Mouse (Mus musculus) frontal cortex, postnatal 10 days (tissue): ENCODE measurements around the gene Cacng6.

Experiments used
- DNase-seq, 2 experiments: peaks; one replicate each; pipeline ENCODE4 v3.0.0; 2022; ENCODE audit warnings: low spot score in 2 of 2, mixed read lengths in 1 of 2

Gene Cacng6

DNA sequence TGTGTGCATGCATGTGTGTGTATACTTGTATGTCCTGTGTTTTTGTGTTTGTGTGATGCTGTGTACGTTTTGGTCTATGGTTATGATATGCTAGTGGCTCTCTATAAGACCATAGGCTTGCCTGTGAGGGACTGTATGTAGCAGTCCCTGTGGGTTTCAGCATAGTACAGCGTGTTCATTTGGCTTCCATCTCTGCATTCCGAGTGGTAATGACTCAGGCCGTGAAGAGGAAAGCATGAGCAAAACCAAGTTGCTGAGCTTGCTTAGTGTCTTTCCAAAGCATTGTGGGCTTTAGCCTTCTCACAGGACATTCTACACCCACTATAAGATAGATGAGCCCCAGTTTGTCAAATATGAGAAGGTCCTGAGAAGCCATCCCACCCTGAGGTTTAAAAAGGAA is 39.3 kb downstream of the Cacng6 start:
- DNase-seq = no peak

DNA sequence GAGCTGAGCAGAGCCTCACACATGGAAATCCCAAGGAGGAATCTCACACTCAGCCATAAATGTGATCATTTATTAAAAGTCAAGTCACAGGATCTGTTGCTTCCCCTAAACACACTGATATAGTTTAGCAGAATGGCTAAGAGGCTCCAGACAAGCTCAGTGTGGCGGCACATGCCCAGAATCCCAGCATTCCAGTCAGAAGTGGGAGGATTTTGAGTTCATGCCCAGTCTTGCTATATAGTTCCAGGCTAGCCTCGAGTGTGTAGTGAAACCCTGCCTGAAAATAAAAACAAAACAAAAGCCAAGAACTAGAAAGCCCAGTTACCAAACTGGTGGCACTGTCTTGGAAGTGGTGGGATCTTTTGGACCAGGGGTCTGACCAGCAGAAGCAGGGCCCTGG is 44.6 kb downstream of the Cacng6 start:
- no peak for DNase-seq

DNA sequence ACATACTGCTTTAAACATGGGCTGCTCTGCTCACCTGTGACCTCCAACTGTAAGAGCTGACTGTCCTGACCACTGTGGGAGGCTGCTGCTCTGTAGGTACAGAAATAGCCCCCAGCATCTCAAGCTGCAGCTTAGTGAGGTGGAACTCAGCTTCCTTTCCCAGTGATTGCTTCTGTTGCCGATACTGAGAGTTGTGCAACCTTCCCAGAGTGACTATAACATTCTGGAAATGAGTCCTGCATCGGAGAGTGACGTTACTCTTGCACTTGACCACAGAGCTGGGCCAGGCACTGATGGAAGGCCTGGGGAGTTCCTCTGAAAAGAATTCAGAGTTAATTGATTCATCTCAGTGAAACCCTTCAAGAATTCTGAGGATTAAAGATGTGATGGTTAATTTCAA is 48.8 kb downstream of the Cacng6 start:
- DNase-seq = no peak

DNA sequence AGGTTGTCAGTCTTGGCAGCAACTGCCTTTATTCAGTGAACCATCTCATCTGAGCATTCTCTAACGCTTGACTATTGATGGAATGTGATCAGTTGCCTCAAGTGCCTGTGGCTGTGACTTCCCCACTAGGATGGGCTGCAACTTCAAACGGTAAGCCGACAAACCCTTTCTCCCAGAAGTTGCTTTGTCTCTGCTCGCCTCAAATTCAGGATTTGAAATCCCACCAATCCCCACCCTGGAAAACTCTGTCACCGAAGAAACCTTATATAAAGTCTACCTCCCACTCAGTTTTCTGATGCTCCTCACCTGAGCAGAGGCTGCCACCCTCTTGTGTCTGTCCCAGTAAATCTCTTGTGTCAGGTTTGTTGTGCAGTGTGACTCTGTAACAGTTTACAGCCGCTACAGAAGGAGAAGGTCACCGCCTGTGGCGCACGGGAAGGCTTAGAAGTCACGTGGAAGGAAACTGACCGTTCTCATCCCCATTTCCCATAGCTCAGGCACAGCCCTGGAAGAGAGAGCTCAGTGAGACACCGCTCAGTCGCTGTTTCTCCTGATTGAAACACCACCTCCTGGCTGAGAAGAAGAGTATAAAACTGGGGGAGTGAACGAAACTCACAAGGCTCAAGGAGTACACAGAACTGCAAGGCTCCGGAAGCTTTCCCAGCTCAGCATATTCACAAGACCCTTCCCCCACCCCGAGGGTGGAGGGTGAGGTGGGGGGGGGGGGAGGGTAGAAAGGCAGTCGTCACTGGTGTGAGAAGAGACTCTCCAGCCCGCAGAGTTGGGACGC is 50.5 kb downstream of the Cacng6 start:
- DNase-seq = no peak

DNA sequence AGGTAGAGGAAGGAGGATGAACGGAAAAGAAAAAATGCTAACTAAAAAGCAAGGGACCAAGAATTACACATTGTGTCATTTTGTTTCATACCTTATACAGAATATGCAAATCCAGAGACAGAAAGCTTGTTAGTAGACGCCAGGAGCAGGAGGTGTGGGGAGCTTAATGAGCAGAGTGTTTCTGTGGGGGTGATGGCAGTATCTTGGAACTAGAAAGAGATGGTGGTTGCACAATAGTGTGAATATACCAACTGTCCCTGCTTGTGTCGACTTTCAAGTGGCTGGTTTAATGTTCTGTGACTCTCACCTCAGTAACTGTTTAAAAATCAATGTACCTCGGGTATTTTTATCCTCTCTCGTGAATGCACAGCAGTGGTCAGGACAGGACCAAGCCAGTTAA is 52.7 kb downstream of the Cacng6 start:
- no peak for DNase-seq

DNA sequence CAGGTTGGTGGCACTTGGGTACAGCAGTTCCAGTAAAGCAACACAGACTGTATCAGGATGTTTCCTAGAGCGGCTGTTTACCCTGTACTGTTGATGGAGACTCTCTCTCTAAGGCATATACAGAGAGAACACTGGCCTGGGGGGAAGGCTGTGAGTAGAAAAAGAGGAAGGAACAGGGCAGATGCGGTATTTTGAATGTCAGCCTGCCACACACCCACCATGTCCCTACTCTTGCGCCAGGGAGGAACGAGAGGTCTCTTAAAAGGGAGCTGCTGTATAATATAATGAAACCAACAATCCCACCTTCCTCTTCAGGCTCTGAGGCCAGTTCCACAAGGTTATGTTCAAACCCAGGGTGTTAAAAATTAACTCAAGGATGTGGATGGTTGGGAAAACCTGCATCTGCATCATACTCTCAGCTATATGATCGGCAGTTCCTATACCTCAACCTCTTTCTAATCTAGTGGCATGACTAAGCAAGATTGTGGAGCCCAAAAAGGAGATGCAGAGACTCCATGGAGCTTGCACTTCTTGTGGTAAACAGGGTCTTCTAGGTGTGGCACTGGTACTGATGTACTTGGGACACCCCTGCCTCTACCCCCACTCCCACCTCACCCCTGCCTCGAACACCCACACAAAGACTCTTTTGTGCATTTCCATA is 58.1 kb downstream of the Cacng6 start:
- no peak for DNase-seq
